Mouse (Mus musculus) kidney, postnatal 10 days (tissue): Measurements from ENCODE around the gene Vps37b.
A peak's percentile ranks its signal among the peaks of the same experiment; 100 is the strongest.

Experiments
- DNase-seq: peaks from one replicate; pipeline ENCODE4 v3.0.0; 2021; ENCODE audit warnings: mixed read lengths

Gene Vps37b

GRCm38 (mm10) chr5:124045453-124046010 is 13.5 kb upstream of the Vps37b start:
- DNase-seq: no peak

DNA sequence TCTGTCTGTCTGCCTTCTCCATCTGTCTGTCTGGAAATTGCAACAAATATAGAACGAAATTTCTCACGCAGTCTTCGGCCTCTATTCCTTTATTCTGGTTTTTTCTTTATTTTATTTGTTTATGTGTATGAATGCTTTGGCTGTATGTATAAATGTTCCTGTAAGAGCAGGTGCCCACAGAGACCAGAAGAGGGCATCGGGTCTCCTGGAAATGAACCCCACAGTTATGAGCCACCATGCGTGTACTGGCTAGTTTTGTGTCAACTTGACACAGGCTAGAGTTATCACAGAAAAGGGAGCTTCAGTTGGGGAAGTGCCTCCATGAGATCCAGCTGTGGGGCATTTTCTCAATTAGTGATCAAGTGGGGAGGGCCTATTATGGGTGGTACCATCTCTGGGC is 11.9 kb upstream of the Vps37b start:
- DNase-seq: no peak

- peak; percentile 62 for DNase-seq
Observed at GRCm38 (mm10) chr5:124043212-124043978, 11.3 kb upstream of the Vps37b start.

GRCm38 (mm10) chr5:124041097-124041496 is 9.0 kb upstream of the Vps37b start:
- DNase-seq: no peak

DNA sequence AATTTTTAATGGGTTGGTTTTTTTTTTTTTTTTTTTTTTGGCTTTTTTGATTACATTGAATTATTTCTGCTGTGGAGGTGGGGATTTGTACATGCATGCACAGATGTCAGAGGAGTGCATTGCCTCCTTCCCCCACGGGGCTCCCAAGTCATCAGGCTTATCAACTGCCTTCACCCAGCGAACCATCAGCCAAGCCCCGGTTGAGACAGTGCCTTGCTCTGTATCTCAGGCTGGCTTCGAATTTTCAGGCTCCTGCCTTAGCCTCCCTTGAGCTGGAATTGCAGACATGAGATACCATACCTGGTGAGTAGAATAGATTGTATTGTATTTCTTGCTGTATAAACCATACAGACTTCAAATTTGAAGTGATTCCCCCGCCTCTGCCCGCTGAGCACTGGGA is 7.5 kb upstream of the Vps37b start:
- no peak for DNase-seq

DNA sequence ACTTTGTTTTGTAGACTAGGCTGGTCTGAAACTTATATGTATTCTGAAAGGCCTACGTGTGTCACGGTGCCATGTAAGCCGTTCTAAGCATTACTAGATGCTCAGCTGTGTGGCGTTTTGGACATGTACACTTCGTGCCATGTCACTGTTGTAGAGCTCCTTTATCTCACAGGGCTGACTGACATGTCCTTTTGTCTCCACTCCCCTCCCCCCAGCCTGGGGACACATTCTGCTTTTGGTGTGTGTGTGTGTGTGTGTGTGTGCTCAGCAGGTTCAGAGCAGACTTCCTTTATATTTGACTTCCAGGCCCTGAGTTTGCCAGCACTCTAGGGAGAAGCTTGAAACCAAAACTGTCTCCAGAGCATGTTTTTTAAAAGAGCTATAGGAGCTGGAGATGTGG is 4.8 kb upstream of the Vps37b start:
- no peak for DNase-seq

GRCm38 (mm10) chr5:124036341-124036740 is 4.3 kb upstream of the Vps37b start:
- no peak for DNase-seq

- no peak for DNase-seq
Observed at GRCm38 (mm10) chr5:124035806-124036205, 3.7 kb upstream of the Vps37b start.

DNA sequence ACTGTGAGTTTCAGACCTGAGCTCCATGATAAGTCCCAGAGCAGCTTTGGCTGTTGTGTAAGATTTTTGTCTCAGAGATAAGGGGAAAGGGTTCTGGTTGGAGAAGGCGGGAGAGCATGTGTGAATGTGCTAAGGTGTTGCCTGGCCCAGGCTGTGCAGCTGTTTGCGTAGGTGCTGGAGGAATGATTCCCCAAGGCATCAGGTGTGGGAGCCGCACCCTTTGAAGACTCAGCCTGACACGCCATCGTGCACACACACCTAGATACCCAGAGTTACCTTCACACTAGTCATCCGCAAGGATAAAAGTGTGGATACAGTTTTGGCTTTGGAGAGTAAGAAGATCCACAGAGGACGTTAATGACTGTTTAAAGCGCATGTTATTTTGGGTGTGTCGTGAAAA is 3.3 kb upstream of the Vps37b start:
- no peak for DNase-seq

- no peak for DNase-seq
Observed at GRCm38 (mm10) chr5:124034471-124034870, 2.4 kb upstream of the Vps37b start.

DNA sequence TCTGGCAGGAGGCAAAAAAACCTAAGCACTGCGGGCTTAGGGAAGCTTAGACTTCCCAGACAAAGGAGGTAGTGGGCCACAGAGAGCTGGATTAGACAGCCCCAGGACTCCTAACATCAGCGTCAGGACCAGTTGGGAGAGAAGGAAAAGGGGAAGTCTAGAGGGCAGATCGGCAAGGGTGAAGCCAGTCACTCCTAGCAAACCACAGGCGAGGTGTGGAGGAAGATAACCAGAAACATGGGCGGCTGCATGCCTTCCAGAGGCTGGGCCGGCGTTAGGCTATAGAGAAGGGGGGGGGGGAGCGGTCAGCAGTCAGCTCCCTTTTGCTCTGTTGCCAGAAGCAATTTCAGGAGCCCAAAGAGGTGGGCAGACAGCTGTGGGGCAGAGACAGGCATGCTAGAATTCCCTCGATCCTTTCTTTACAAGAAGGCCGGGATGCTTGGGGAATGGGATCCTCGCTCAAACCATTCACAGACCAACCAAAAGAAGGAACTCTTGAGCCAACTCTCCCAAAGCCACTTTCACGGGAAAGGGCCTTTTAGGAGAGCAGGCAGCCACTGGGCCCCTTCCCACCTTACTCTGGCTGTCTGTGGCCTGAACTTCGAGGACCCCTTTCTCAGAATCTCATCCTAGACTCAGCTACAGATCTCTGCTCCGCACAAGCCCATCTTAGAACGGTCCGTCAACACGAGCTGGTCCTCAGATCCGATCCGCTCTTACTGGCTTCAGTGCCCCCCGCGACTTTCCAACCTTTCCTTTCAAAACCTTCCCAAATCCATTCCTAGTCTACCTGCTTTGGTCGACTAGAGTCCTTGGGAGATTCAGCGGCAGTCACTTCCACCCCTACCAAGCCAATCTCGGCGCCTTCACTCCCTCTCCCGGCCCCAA is 758 bp downstream of the Vps37b start:
- DNase-seq: no peak

GRCm38 (mm10) chr5:124030386-124031067 is 1.5 kb downstream of the Vps37b start:
- DNase-seq: no peak

DNA sequence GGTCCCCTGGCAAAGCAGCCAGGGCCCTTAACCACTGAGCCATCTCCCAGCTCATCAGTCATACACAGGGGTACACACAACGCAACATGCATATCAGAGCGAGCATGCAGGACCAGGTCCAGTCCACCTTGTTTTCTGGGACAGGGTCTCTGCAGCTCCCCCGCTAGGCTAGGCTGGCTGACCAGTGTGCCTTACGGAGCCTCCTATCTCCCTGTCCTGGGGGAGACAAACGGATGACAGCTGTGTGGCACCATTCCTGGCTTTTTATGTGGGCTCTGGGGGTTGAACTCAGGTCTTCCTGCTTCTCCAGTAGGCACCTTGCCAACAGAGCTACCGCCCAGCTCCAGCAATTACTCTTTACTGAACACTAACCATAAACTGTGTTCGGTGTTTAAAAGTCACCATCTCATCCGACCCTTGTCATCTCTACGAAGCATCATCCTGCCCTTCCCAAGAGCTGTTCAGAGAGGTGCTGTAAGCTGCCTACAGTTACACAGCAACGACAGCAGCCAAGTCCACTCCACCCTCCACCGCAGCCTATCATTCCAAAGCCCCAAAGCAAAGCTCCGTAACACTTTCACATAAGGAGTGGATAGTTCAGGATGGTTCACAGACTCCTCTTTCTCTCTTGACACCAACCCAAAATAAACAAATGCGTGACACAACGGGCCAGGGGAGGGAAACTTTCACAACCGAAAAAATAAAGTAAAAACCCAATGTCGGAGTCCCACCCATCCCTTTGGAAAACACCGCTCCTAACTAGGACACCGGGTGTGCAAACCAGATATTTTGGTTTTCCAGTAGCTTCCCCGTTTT is 2.6 kb downstream of the Vps37b start:
- no peak for DNase-seq

DNA sequence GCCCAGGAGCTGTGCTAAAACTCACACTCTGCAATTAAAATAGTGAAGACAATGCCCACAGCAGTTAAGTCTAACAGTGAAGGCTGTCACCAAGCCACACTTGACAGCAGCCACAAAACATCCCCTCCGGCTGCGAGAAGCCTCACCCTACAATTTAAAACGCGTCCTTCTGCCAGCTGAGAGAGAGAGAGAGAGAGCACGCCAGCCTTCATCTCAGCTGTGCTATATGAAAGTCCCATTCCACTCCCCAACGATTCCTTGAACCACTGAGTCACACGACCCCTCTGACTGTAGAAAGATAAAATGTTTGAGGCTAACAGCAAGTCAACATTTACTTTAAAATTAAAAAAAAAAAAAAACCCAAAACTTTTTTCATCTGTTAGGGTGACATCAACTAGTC is 3.4 kb downstream of the Vps37b start:
- no peak for DNase-seq

- no peak for DNase-seq
Observed at GRCm38 (mm10) chr5:124027702-124028470, 4.2 kb downstream of the Vps37b start.

DNA sequence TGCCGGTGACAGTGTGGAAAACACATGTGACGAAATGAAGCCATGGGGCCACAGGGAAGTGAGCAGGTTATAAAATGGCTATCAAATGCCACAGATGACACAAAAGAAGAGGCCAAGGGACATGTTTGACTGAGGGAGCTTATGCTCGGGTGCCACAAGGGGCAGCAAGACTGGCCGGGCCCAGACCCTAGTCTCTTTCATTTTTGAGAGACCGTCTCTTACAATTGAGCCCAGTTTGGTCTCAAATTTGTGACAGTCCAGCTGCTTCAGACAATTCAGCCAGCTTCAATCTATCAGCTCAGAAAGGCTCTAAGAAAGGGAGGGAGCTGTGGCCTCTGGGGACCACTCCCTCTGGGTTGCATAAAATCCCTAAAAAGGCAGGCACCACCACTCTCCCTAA is 5.5 kb downstream of the Vps37b start:
- DNase-seq: no peak

- DNase-seq: peak; percentile 71
Observed at GRCm38 (mm10) chr5:124025587-124026441, 6.3 kb downstream of the Vps37b start.

DNA sequence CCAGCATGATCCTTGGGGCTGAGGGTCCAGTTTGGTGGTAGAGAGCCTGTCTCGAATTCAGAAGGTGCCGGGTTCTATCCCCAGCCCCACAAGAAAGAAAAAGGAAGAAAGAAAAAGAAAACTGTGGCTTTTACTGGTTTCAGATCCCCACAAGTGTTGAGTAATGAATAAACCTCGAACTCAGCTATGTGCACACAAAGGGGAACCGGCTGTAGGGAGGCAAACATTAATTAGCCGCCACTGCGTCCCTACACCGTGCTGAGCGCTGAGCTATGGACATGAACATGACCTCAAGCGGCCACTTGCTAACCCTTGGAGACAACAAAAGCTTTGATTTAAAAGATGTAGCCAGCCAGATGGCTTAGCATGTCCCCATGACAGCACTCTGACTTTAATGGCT is 6.9 kb downstream of the Vps37b start:
- DNase-seq: no peak

DNA sequence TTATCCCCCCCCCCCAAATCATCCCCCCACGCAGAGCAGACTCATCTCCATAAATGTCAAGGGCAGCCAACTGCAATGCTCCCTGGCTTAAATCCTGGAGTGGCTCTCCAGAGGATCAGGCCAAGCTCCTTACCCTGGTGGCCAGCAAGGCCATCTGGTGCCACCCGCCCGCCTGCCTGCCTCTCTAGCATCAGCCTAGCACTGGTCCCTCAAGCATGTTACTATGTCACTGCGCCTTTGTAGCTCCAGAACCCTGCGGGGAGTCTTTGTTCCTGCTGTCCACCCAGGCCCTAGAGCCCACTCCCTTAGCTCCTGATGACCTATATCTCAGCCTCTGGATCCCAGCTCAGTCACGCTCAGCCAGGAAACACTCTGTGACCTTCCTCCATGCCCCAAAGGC is 7.4 kb downstream of the Vps37b start:
- DNase-seq: no peak

DNA sequence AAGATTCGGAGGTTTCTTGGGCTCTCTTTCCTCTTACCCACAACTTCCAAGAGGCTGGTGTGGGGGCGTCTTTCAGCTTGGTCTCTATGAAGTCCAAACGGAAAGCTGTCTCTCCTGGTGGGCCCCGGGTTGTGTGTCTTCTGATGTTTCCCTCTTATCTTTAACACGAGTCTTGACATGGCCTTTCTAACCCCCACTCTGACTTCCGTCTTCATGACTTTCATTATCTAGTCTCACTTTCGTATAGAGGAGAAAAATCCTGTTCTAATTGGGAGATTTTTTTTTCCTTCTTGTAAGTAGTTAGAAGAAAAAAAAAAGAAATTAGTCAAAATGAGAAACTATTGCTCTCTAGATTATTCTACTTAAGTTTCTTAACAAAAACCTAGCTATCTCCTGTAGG is 9.7 kb downstream of the Vps37b start:
- DNase-seq: no peak

DNA sequence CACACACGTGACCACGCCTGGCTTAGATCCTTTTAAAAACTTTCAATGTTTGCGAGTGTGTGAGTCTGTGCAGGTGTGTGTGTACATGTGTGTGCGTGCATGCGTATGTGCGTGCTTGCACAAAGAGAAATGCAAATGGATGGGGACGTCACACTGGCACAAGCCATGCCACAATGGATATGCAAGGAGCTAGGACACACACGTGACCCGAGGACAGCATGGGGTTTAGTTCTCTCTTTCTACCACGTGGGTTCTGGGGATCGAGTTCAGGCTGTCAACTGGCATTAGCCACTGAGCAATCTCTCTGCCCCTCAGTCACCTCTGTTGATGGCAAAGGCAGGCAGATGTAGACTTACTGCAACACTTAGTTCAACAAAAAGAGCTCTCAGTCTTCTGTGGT is 10.4 kb downstream of the Vps37b start:
- DNase-seq: no peak
